Mouse (Mus musculus) heart, adult 2 months (tissue): Measurements from ENCODE around the gene Ccdc177.

ENCODE experiments used
- CTCF ChIP-seq: fragments of 200-600 bp; IDR thresholded peaks from 2 replicates; pipeline ENCODE4 v1.8.1; 2022; ENCODE audit warnings: antibody characterized with exemption, mild to moderate bottlenecking, moderate library complexity
- EP300 ChIP-seq: fragments of 200-500 bp; IDR thresholded peaks from 2 replicates; pipeline ENCODE4 v1.6.1; 2011; ENCODE audit warnings: low read depth, low read length, control low read depth; ENCODE audit not compliant: insufficient read depth

GRCm38 (mm10) chr12:80785005-80785404 is 24.5 kb upstream of the Ccdc177 start:
- TF ChIP-seq CTCF (no peak), EP300 (no peak)
